Mouse (Mus musculus) stomach, postnatal 0 days (tissue): ENCODE results near the gene H2bfm.

ENCODE experiments used
- CTCF ChIP-seq: IDR thresholded peaks from 2 replicates; pipeline ENCODE4 v1.5.1; 2016; ENCODE audit warnings: antibody characterized with exemption, low read depth, mild to moderate bottlenecking, moderate library complexity
- EP300 ChIP-seq: optimal IDR thresholded peaks from 2 replicates; pipeline ENCODE3; 2016; ENCODE audit warnings: antibody characterized with exemption

- TF ChIP-seq EP300 (no peak), CTCF (peak; percentile 66)
Observed at GRCm38 (mm10) chrX:136959688-136960087, 32.6 kb downstream of the H2bfm start.
